Mouse (Mus musculus): ENCODE measurements around the gene Pde4a. TPM values are rescaled to one million over a fixed set of nuclear protein-coding genes. Genes with fewer than 3 reads are reported as not detected.

The Pde4a gene
- polyA plus RNA-seq, 1 experiment from 2014 or later, result 11.7 TPM

Other genes starting within 250 kb of the Pde4a start
- 95.2 and 102 TPM in 2 replicates for gene Dnmt1, start 205.8 kb upstream of the Pde4a start, polyA plus RNA-seq (2016; fragmentation: Nextera tagmentation; extraction: Ambion mirVana)
- 22.1 and 26.5 TPM in 2 replicates for gene S1pr2, start 188.9 kb upstream of the Pde4a start, polyA plus RNA-seq (2016; fragmentation: Nextera tagmentation; extraction: Ambion mirVana)
- gene Mrpl4, start 163.0 kb upstream of the Pde4a start, polyA plus RNA-seq (2016; fragmentation: Nextera tagmentation; extraction: Ambion mirVana), result 103 and 106 TPM in 2 replicates
- gene Icam1, start 149.7 kb upstream of the Pde4a start, polyA plus RNA-seq (2016; fragmentation: Nextera tagmentation; extraction: Ambion mirVana), result 5.2 and 5.5 TPM in 2 replicates
- gene Icam4, start 136.3 kb upstream of the Pde4a start, polyA plus RNA-seq (2016; fragmentation: Nextera tagmentation; extraction: Ambion mirVana), result 1.7 and 2.1 TPM in 2 replicates
- 0.13 and 0.23 TPM in 2 replicates for gene Icam5, start 133.6 kb upstream of the Pde4a start, polyA plus RNA-seq (2016; fragmentation: Nextera tagmentation; extraction: Ambion mirVana)
- 2.4 TPM in 1 of 2 replicates, not detected in the other for gene Zglp1, start 98.6 kb upstream of the Pde4a start, polyA plus RNA-seq (2016; fragmentation: Nextera tagmentation; extraction: Ambion mirVana)
- 1.3 TPM in 2 replicates for gene Gm49373, start 92.6 kb upstream of the Pde4a start, polyA plus RNA-seq (2016; fragmentation: Nextera tagmentation; extraction: Ambion mirVana)
- gene Fdx1l, start 92.1 kb upstream of the Pde4a start, polyA plus RNA-seq (2016; fragmentation: Nextera tagmentation; extraction: Ambion mirVana), result 46.4 and 48.4 TPM in 2 replicates
- 1.6 and 2.5 TPM in 2 replicates for gene Gm38431, start 73.7 kb upstream of the Pde4a start, polyA plus RNA-seq (2016; fragmentation: Nextera tagmentation; extraction: Ambion mirVana)
- gene Raver1, start 73.7 kb upstream of the Pde4a start, polyA plus RNA-seq (2016; fragmentation: Nextera tagmentation; extraction: Ambion mirVana), result 58.8 and 66.9 TPM in 2 replicates
- 16.3 and 18.1 TPM in 2 replicates for gene Tyk2, start 34.5 kb upstream of the Pde4a start, polyA plus RNA-seq (2016; fragmentation: Nextera tagmentation; extraction: Ambion mirVana)
- 271 and 274 TPM in 2 replicates for gene Cdc37, start 15.7 kb upstream of the Pde4a start, polyA plus RNA-seq (2016; fragmentation: Nextera tagmentation; extraction: Ambion mirVana)
- gene Keap1, start 73.6 kb downstream of the Pde4a start, polyA plus RNA-seq (2016; fragmentation: Nextera tagmentation; extraction: Ambion mirVana), result 54.8 and 55.6 TPM in 2 replicates
- 1.5 and 1.9 TPM in 2 replicates for gene S1pr5, start 82.7 kb downstream of the Pde4a start, polyA plus RNA-seq (2016; fragmentation: Nextera tagmentation; extraction: Ambion mirVana)
- 43.4 and 46.8 TPM in 2 replicates for gene Atg4d, start 99.6 kb downstream of the Pde4a start, polyA plus RNA-seq (2016; fragmentation: Nextera tagmentation; extraction: Ambion mirVana)
- 18.1 and 23.6 TPM in 2 replicates for gene Kri1, start 122.3 kb downstream of the Pde4a start, polyA plus RNA-seq (2016; fragmentation: Nextera tagmentation; extraction: Ambion mirVana)
- 72.0 and 72.7 TPM in 2 replicates for gene Cdkn2d, start 125.7 kb downstream of the Pde4a start, polyA plus RNA-seq (2016; fragmentation: Nextera tagmentation; extraction: Ambion mirVana)
- 3.2 and 7.6 TPM in 2 replicates for gene Ap1m2, start 146.6 kb downstream of the Pde4a start, polyA plus RNA-seq (2016; fragmentation: Nextera tagmentation; extraction: Ambion mirVana)
- 86.8 and 93.2 TPM in 2 replicates for gene Slc44a2, start 155.0 kb downstream of the Pde4a start, polyA plus RNA-seq (2016; fragmentation: Nextera tagmentation; extraction: Ambion mirVana)
- gene Ilf3, start 202.2 kb downstream of the Pde4a start, polyA plus RNA-seq (2016; fragmentation: Nextera tagmentation; extraction: Ambion mirVana), result 283 and 294 TPM in 2 replicates
- gene Qtrt1, start 246.1 kb downstream of the Pde4a start, polyA plus RNA-seq (2016; fragmentation: Nextera tagmentation; extraction: Ambion mirVana), result 42.1 and 47.8 TPM in 2 replicates

Data from hindbrain, embryonic 12.5 days (tissue).